8 mouse cellular contexts compared by ENCODE assay signal in genomic region chr3:95687524-95688421, GRCm38 (mm10). TPM values are rescaled to one million over a fixed set of nuclear protein-coding genes. Genes with fewer than 3 reads are reported as not detected.
DNase-seq lines count a peak whose midpoint lies in the region; TF ChIP-seq lines count a peak whose summit lies in the region.

TSS of gene Adamtsl4 (minus strand) at chr3:95687917.

- peak in 1 of 2 experiments; percentile 38 for DNase-seq in layer of hippocampus, adult 2 months (ENCODE audit: low spot score in 2 of 2)
- no peak for DNase-seq in layer of hippocampus, postnatal 14 days (ENCODE audit: low spot score in 2 of 2)
- DNase-seq in brain, embryonic 14.5 days (ENCODE audit: low read depth) = peak; percentile 59
- DNase-seq in forebrain, embryonic 10.5 days (ENCODE audit: extremely low spot score, low spot score) = peak; percentile 57
- DNase-seq in heart, postnatal 10 days = peak; percentile 85 to 87
- DNase-seq in left cerebral cortex, adult 8-10 months (ENCODE audit: low spot score in 2 of 2) = no peak
- DNase-seq in spleen, adult 2 months (ENCODE audit: low read depth in 1 of 2, low spot score in 2 of 2) = peak in 1 of 2 experiments; percentile 72

- no peaks in the 10 kb centered on the region for H3K36me3 ChIP-seq in forebrain, embryonic 10.5 days (replicated peaks)
- peaks cover 5% of the 10 kb centered on the region for H3K36me3 ChIP-seq in megakaryocyte, embryonic 14.5 days (replicated peaks; ENCODE audit: low read length)
- no peaks in the 10 kb centered on the region for H3K36me3 ChIP-seq in spleen, adult 2 months (ENCODE audit: control insufficient read depth, insufficient read depth, low read length)

- H3K9me3 ChIP-seq in forebrain, embryonic 10.5 days = no peaks in the 10 kb centered on the region
- no peaks in the 10 kb centered on the region for H3K9me3 ChIP-seq in megakaryocyte, embryonic 14.5 days

- H3K27ac ChIP-seq in layer of hippocampus, adult 2 months = peak within 1 kb of the TSS; percentile 73
- H3K27ac ChIP-seq in forebrain, embryonic 10.5 days = peak within 1 kb of the TSS; percentile 84
- peak within 1 kb of the TSS; percentile 39; the same call in 1 of the 2 replicates for H3K27ac ChIP-seq in spleen, adult 2 months (ENCODE audit: insufficient read depth, low read length)

- 6% methylated on average over 50 of the region's 50 CpGs for WGBS in forebrain, embryonic 10.5 days
- WGBS in spleen, adult 2 months = 16% methylated on average over 50 of the region's 50 CpGs

- no peak; the same call in 1 of the 2 replicates for TF ChIP-seq CTCF in layer of hippocampus, adult 2 months (conservative IDR thresholded peaks at IDR 0.05)
- no peak for TF ChIP-seq CTCF in brain, embryonic 14.5 days (IDR thresholded peaks at IDR 0.05; ENCODE audit: borderline replicate concordance, extremely low read depth, insufficient read depth, insufficient read length)
- no peak for TF ChIP-seq CTCF in spleen, adult 2 months (IDR thresholded peaks at IDR 0.05; ENCODE audit: extremely low read depth, insufficient read depth, insufficient read length, insufficient replicate concordance)

- H3K27me3 ChIP-seq in forebrain, embryonic 10.5 days (ENCODE audit: poor library complexity, severe bottlenecking) = peaks cover 29% of the 10 kb centered on the region
- H3K27me3 ChIP-seq in megakaryocyte, embryonic 14.5 days (replicated peaks) = peaks cover 22% of the 10 kb centered on the region
- no peaks in the 10 kb centered on the region; the same call in 1 of the 2 replicates for H3K27me3 ChIP-seq in spleen, adult 2 months (ENCODE audit: control insufficient read depth, insufficient read depth, low read length)

- peak within 1 kb of the TSS; percentile 55 for H3K4me3 ChIP-seq in layer of hippocampus, adult 2 months
- H3K4me3 ChIP-seq in forebrain, embryonic 10.5 days = peak within 1 kb of the TSS; percentile 57
- H3K4me3 ChIP-seq in megakaryocyte, embryonic 14.5 days (replicated peaks) = peak within 1 kb of the TSS; percentile 85
- peak within 1 kb of the TSS; percentile 53; the same call in 1 of the 2 replicates for H3K4me3 ChIP-seq in spleen, adult 2 months (ENCODE audit: extremely low read depth, insufficient read depth, insufficient read length)

- intact Hi-C loops in heart, postnatal 10 days (cut with DNase I) = loop anchor here (5.0 kb wide), 2 partner anchors 45 to 130 kb away; partner anchors contain the start of gene Rprd2

- TF ChIP-seq POLR2A in brain, embryonic 14.5 days (IDR thresholded peaks at IDR 0.05; ENCODE audit: borderline replicate concordance, extremely low read depth, insufficient read depth, insufficient read length, poor library complexity, severe bottlenecking) = no peak
- TF ChIP-seq POLR2A in spleen, adult 2 months (IDR thresholded peaks at IDR 0.05; ENCODE audit: low read depth, low read length) = no peak

- H3K4me1 ChIP-seq in forebrain, embryonic 10.5 days = peaks cover 65% of the 10 kb centered on the region
- peaks cover 68% of the 10 kb centered on the region for H3K4me1 ChIP-seq in megakaryocyte, embryonic 14.5 days
- H3K4me1 ChIP-seq in spleen, adult 2 months (ENCODE audit: control insufficient read depth, insufficient read depth, insufficient read length) = no peaks in the 10 kb centered on the region; the same call in 1 of the 2 replicates

RNA-seq across cellular contexts. Expression of gene Adamtsl4, which starts in this region (rescaled TPM):
- total RNA-seq in layer of hippocampus, adult 2 months (2021) = 1 to 10 TPM; 7.0 to 7.9 TPM
- total RNA-seq in layer of hippocampus, postnatal 14 days (2021) = 1 to 10 TPM; 3.0 to 4.1 TPM
- polyA plus RNA-seq in brain, embryonic 14.5 days (2012; rRNA removed) = 0.20 and 0.41 TPM in 2 replicates
- 0.84 and 1.6 TPM in 2 replicates for polyA plus RNA-seq in forebrain, embryonic 10.5 days (2016; fragmentation: Nextera tagmentation; extraction: Ambion mirVana)
- total RNA-seq in heart, postnatal 10 days (2021) = 10 to 100 TPM; 32.2 to 37.4 TPM
- total RNA-seq in left cerebral cortex, adult 8-10 months (2022) = 10 to 100 TPM in 3 of 4 experiments, 1 to 10 TPM in 1; 9.4 to 12.9 (median 11.4) TPM
- 0.83 TPM in 1 of 2 replicates, not detected in the other for polyA plus RNA-seq in megakaryocyte, embryonic 14.5 days (2012; ENCODE audit: insufficient read depth, low replicate concordance)
- polyA plus RNA-seq in spleen, adult 2 months (2012; rRNA removed) = 7.9 and 8.1 TPM in 2 replicates

Comparison
In these comparisons a context has a peak if more than half of its experiments do, and no peak if none do; other contexts are left out.
1. Peak in DNase-seq in brain, embryonic 14.5 days; RNA of the gene not detected or under 1 TPM.
2. DNase-seq: peak in forebrain, embryonic 10.5 days (single experiment) and heart, postnatal 10 days (2 of 2); none in layer of hippocampus, postnatal 14 days (0 of 2) and left cerebral cortex, adult 8-10 months (0 of 2).
3. Peak in every context shown above with its lines, with median percentiles within 50 percentile points of each other: H3K27ac ChIP-seq and H3K4me3 ChIP-seq.